Mouse (Mus musculus): Measurements from ENCODE around the gene Cfap157.

Cfap157 gene

DNA sequence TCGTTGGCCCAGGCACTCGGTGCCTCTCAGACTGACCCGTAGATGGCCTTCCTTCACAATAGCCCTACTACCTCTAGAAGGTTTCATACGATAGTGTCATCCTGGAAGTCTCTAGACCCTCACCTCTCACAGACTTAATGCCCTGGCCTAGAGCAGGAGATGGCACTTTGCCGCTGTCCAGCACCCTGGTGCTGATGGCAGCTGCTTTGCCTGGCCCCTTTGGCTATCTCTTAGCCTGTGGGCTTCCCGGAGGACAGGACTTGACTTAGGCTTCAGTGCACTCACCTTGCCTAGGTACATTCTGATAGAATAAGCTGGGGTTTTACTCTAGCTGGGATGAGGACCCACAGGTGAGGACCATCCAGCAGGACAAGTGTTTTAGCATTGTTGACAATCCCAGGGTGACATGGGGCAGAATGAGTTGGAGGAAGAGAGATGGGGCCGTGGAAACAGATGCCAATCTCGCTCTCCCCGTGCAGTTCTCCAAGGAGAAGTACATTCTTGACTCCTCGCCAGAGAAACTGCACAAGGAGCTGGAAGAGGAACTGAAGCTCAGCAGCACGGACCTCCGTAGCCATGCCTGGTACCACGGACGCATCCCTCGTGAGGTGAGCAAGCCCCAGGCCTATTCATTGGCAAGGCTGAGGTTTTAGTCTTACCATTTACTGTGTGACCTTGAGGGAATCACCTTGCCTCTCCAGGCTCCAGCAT lies 39.8 kb downstream of the Cfap157 start:
- no peak for DNase-seq

- DNase-seq, result no peak
These were observed 42.1 kb downstream of the Cfap157 start for GRCm38 (mm10) chr2:32742173-32742531.

- no peak for DNase-seq
These were observed 42.7 kb downstream of the Cfap157 start for GRCm38 (mm10) chr2:32741273-32742172.

DNA sequence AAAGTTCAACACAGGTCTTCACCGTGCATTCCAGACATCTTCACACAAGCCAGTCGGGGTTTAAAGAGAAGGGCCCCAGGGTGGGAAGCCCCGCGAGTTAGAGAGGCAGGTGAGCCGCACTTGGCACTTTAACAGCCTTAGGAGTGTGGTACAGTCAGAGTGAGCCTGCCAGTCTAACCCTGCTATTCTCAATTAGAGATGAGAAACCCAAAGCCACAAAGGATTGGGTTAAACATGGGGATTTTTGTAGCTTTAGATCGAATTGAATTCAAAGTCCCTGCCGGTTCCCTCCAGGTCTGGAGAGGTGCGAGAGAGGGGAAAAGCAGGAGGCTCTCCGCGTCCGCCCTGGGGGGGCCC lies 43.3 kb downstream of the Cfap157 start, which contains the start of gene 6330409D20Rik:
Gene 6330409D20Rik, minus strand, starts transcription at position 101 of the 357 bp plus-strand sequence.
- DNase-seq, result no peak

GRCm38 (mm10) chr2:32739311-32739710 lies 44.9 kb downstream of the Cfap157 start:
- no peak for DNase-seq

DNA sequence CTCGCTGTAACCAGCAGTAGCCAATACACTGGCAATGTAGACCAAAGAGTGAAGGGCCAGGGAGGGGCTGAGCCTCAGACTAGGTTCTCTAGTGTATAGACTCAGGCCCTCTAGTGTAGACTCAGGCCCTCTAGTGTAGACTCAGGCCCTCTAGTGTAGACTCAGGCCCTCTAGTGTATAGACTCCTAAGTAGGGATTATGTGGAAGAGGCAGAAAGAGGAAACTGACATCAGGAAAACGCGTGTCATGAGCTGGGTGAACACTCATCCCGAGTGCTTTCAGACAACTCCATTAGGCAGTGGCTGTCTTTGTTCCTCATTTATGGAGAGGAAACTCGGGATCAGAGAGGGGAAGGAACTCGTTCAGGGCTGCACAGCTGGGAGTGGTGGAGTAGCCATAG lies 47.2 kb downstream of the Cfap157 start:
- no peak for DNase-seq

DNA sequence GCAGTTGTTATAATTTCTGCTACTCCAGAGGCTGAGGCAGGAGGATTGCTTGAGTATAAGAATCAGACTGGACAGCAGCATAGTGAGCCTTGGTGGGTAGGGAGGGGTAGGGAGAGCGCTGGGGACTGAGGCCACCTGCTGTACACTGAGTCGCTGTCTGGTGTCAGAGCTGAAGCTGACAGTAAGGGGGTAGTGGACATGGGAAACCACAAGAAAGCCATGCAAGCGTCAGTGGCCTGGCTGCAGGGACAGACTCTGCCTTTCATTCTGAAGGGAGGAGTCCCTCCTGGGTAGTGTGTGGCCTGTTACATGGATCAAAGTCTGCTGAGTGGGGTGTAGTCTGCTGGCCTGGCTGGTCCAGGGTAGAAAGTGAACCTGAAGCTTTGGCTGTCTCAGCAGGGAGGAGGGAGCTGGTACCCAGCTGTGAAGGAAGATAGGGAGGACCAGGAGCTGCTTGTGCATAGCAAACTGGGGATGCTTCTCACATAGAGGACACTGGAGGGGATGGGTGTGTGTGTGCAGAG lies 47.9 kb downstream of the Cfap157 start:
- DNase-seq, result no peak

- DNase-seq, result peak; percentile 77
These were observed 49.3 kb downstream of the Cfap157 start for GRCm38 (mm10) chr2:32734933-32735332.

DNA sequence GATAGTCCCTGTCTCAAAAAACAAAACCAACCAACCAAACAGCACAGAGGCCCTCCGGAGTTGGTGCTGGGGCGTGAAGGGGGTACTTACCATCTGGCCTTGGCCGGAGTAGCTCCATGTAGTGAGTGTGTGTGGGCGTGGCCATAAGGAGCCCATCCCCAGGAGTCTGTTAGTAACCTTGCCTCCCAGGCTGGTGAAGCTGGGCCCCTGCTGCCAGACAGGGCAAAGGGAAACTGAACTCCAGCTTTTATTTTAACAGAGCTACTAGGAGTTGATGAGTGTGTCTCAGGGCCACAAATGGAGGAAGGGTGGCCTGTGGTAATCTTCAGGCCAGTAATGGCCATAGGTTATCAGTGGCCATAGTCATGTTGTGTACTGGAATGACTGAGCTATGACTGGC lies 49.7 kb downstream of the Cfap157 start:
- no peak for DNase-seq

DNA sequence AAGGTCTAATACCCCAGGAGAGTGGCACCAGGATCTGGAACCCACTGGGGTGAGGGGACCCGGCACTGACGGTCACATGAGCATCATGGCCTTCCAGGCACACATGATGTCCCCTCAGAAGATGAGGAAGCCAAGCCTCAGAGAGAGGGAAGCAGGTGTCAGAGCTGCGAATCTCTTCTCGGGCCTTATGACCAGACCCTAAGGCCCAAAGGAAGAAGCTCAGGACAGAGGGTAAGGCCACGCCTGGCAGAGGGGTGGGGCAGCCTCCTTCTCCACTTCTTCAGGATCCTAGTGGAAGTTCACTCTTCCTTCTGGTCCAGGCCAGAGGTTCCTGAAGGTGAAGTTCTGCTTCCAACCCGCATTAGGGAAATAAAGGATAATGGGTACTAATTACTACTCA lies 51.5 kb downstream of the Cfap157 start:
- no peak for DNase-seq

DNA sequence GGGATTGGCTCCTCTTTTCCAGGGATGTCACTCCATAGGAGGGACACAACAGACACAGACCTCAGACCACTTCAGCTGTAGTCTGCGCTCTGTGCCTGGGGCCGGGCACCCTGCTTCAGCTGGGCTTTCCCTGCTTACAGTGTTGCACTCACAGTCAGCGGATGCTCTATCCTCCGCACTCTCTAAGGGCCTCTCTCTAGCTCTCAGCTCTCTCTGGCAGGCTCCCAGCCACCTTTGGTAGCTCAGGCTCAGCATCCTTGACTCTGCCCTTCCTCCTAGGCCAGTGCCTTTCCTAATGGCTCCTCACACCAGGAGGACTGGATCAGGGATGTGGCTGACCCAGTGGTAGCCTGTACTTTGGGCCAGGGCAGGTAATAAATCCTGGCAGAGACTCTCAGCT lies 52.3 kb downstream of the Cfap157 start:
- DNase-seq, result no peak

GRCm38 (mm10) chr2:32730854-32731253 lies 53.4 kb downstream of the Cfap157 start:
- DNase-seq, result no peak

DNA sequence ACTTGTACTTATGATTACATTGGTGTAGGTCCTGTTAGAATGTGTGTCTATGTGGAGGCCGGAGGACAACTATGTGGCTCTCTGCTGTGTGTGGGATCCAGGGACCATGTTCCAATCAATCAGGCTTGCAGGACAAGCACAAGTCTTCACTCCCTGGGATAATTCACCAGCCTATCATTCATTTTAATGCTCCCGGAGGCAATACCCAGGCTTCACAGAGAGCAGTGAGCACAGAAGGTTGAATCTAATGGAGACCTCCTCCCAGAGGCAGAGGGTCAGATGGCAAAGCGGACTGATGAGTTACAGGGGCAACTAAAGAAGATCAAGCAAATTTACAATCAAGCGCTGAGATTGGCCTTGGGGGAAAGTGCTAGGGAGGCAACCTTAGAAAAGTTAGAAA lies 54.7 kb downstream of the Cfap157 start:
- DNase-seq, result no peak

DNA sequence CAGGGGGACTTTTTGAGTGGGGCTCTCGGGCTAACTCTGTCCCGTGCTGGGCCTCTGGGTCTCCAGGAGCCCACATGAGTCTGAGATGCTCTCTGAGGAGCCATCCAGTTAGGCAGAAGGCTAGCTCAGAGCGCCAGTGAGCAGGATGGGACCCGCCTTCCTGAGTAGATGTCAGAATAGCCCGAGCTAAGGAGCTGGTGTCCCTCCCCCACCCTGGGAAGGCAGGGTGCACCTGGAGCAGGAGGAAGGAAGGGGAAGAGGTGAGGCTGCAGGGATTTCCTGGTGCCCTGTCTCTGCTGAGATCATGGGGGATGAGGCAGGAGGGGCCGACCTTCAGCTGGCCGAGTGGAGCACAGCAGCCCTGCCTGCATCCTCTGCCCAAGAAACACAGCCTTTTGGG lies 55.8 kb downstream of the Cfap157 start:
- peak; percentile 77 for DNase-seq

- DNase-seq, result peak; percentile 98
These were observed 56.8 kb downstream of the Cfap157 start for GRCm38 (mm10) chr2:32727435-32727834.
